Mouse (Mus musculus) fat pad, adult 2 months (tissue): ENCODE measurements around the gene Pdcd5.

Experiments used
- DNase-seq: peaks from one replicate; pipeline ENCODE4 v3.0.0-alpha.2; 2011; ENCODE audit warnings: low read depth, low spot score; ENCODE audit errors: extremely low read depth

Pdcd5 gene

GRCm38 (mm10) chr7:35646317-35647081, 822 bp downstream of the Pdcd5 start:
- no peak for DNase-seq

GRCm38 (mm10) chr7:35640072-35640471, 7.2 kb downstream of the Pdcd5 start:
- no peak for DNase-seq

DNA sequence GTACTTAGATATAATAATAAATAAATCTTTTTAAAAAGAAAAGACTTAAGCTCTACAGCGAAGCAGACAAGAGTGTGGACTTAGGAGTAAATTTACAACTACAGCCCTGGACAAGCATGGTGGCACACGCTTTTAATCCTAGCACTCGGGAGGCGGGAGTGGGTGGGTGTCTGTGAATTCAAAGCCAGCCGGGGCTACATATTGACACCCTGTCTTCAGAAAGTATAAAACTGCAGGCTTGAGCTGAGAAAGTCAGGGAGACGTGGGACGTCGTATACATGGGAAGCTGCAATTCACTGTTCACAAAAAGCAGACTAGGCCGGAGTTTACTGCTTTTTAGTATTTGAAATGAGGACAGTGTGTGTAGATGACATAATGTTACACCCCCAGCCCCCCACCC, 10.4 kb downstream of the Pdcd5 start:
- no peak for DNase-seq

- no peak for DNase-seq
These were observed 11.1 kb downstream of the Pdcd5 start for GRCm38 (mm10) chr7:35636229-35636628.

DNA sequence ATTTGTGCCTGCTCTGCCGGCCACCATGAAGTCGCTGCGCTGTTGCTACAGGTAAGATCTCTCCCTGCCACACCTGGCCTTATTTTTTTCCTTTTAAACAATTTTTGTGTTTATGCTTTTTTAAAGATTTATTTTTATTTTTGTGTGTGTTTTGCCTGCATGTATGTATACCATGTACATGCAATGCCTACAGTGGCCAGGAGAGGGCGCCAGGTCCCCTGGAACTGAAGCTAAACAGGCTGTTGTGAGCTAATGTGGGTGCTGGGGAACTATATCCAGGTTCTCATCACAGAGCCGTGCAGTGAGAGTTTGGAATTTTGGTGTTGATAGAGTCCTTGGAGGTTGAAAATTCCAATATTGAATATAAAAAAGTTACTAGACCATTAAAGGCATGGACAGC, 18.8 kb downstream of the Pdcd5 start:
- DNase-seq: no peak

GRCm38 (mm10) chr7:35627371-35627770, 19.9 kb downstream of the Pdcd5 start:
- no peak for DNase-seq

- no peak for DNase-seq
These were observed 21.3 kb downstream of the Pdcd5 start for GRCm38 (mm10) chr7:35626038-35626437.

DNA sequence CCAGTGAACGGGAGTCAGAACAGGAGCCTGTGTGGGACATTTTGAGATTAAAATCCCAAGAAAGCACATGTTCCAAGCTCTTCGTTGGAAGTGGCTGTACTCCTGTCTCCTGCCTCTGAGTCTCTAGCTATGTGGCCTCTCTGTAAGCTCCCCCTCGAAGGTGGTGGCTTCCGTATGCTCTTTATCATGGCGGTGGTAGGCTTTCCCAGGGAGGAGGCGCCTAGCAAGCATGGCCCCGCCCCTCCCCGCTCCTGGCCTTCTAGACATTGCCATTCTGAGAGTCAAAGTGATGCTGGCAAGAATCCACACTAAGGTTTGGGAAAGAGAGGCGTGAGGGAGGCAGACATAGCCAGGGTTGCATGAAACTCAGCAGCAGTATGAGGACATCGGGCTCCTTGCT, 24.7 kb downstream of the Pdcd5 start:
- DNase-seq: no peak

DNA sequence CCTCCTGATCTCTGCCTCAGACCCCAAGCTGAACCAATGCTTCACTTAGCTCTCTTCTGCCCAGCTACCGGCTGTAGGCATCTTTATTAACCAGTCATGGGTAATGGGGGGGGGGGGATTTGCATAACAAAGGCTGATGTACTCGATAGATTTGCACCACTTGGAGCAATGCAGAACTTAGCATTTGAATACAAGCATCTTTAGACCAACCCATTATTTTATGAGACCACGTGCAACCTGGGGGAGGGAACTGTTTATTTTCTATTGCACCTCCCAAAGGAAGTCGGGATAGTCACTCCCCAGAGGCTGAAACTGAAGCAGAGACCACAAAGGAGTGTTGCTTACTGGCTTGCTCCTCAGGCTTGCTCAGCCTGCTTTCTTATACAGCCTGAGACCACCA, 29.8 kb downstream of the Pdcd5 start:
- DNase-seq: no peak

DNA sequence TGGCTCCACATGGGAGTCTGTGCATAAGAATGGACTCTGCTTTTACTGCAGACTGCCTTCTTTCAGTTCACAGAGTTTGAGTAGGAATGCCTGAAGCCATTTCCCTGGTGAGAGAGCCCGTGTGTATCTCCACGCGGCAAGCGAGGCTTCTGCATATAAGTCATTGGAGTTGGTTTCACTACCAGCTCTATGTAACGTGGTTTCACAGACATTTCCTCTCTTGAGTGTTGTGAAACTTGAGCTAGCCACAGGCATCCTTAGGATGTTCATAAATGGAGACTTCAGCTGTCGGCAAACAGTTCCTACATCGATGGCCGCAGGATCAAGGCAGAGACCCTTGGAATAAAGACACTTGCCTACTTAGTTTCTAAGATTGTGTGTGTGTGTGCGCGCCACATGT, 38.1 kb downstream of the Pdcd5 start:
- DNase-seq: no peak

- DNase-seq: no peak
These were observed 40.5 kb downstream of the Pdcd5 start for GRCm38 (mm10) chr7:35606816-35607215.

- DNase-seq: no peak
These were observed 44.6 kb downstream of the Pdcd5 start for GRCm38 (mm10) chr7:35602766-35603165.

GRCm38 (mm10) chr7:35601106-35601505, 46.2 kb downstream of the Pdcd5 start:
- no peak for DNase-seq

GRCm38 (mm10) chr7:35600031-35600430, 47.3 kb downstream of the Pdcd5 start:
- DNase-seq: no peak

DNA sequence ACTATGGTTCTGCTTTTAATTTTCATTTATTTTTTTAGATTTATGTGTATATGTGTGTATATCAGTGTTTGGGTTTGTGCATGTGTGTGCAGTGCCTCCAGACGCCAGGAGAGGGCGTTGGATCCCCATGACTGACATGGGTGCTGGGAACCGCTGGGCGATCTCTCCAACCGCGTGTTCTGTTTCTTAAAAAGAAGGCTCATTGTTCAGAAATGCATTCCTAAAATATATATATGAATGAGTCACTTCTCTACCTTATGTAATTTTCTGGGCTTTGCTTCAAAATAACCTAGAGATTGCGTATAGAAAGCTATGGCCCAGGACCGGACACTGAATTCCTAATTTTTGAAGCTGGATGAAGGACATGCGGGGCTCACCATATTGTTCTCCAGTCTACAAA, 47.8 kb downstream of the Pdcd5 start:
- no peak for DNase-seq

GRCm38 (mm10) chr7:35594311-35594710, 53.0 kb downstream of the Pdcd5 start:
- DNase-seq: no peak
